Mouse (Mus musculus): ENCODE data around the gene Nfx1. TPM values are rescaled to one million over a fixed set of nuclear protein-coding genes. Genes with fewer than 3 reads are reported as not detected.

Gene Nfx1
- polyA plus RNA-seq, 1 experiment from 2014 or later, result 31.7 TPM

DNA sequence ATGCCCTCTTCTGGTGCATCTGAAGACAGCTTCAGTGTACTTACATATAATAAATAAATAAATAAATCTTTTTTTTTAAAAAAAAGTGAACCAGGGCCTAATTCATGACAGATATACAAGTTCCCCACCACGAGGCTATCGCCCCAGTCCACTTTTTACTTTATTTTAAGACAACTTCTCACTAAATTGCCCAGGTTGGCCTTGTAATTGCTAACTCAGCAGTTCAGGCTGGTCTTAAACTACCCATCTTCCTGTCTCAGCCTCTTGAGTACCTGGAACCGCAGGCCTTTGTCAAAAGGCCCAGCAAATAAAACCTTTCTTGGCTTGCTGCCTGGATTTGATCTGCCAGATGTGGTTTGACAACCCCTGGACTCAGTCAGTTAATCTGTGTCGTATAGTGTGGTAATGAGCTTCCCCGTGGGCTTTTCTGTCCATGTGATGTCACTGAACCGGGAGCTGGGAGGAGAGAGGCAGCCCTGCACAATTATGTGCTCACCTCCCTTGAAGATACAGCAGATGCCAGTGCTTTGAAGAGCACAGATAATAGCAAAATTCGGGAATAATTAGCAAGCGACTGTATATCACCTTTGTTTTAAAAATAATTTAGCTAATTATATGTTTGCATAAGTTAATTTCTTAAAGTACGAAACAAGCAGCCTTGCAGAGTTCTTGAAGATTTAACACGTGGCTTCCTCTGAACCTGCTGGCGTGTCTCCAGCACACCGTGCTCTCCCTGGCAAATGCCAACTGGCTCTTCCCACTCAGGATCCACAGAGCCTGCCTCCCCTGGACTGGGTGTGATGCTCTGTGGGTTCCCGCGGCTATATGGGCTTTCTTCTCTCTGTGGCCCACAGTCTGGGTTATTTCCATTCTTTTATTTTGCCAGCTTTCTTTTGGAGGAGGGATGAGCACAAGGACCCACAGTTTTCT lies 101.1 kb downstream of the Nfx1 start:
- Histone ChIP-seq H3K4me3 (ENCODE audit: low read depth, low read length) (no peak overlapping the region), H3K27me3 (replicated peaks; ENCODE audit: insufficient read depth, low read length) (no peaks in the 10 kb centered on the region), H3K9ac (replicated peaks; ENCODE audit: low read depth) (no peak overlapping the region), H3K4me2 (replicated peaks; ENCODE audit: low read depth, low read length) (no peak overlapping the region), H3K4me1 (ENCODE audit: insufficient read depth, low read depth, low read length) (no peaks in the 10 kb centered on the region), H3K27ac (ENCODE audit: low read length) (no peak overlapping the region), H3K36me3 (ENCODE audit: insufficient read depth, low read length) (no peaks in the 10 kb centered on the region), H3K9me3 (ENCODE audit: low read length) (no peaks in the 10 kb centered on the region)
- TF ChIP-seq EP300 (IDR thresholded peaks at IDR 0.05) (no peak), CTCF (IDR thresholded peaks at IDR 0.05) (no peak)
- DNase-seq (ENCODE audit: low spot score) (no peak), ATAC-seq (no peak)
- WGBS, result 70% methylated on average over 14 of the region's 14 CpGs

- WGBS, result 61% methylated on average over 12 of the region's 12 CpGs
- no peaks in the 10 kb centered on the region for H3K27me3 ChIP-seq (replicated peaks; ENCODE audit: insufficient read depth, low read length)
- no peak for DNase-seq (ENCODE audit: low spot score)
Observed at GRCm38 (mm10) chr4:41073008-41073817, 102.5 kb downstream of the Nfx1 start.

DNA sequence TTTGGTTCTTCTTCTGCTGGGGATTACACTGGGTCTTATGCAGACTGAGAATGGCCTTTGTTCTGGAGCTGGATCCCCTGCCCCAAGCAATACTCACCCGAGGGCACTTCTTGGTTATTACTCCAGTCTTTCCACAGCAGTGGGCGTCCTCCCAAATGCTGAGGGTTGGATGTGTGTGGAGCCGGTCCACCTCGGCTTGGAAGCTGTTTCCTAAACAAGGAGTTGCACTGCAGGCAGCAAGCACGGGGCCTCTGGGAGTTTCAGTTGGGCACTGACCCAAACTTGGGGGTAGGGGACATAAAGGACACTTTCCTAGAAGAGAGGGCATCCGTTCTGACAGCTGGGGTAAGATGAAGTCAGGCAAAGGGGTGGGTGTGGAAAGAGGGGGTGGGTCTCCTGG lies 103.8 kb downstream of the Nfx1 start:
- H3K4me2 ChIP-seq (replicated peaks; ENCODE audit: low read depth, low read length), result no peak overlapping the region
- H3K4me3 ChIP-seq (ENCODE audit: low read depth, low read length), result no peak overlapping the region
- WGBS, result 57% methylated on average over 6 of the region's 6 CpGs

More at GRCm38 (mm10) chr4:41073008-41073817, 102.5 kb downstream of the Nfx1 start:
- H3K4me1 ChIP-seq (ENCODE audit: insufficient read depth, low read depth, low read length), result no peaks in the 10 kb centered on the region
- H3K4me3 ChIP-seq (ENCODE audit: low read depth, low read length), result no peak overlapping the region
- no peaks in the 10 kb centered on the region for H3K9me3 ChIP-seq (ENCODE audit: low read length)
- no peak overlapping the region for H3K4me2 ChIP-seq (replicated peaks; ENCODE audit: low read depth, low read length)
- H3K9ac ChIP-seq (replicated peaks; ENCODE audit: low read depth), result no peak overlapping the region
- no peak overlapping the region for H3K27ac ChIP-seq (ENCODE audit: low read length)
- no peaks in the 10 kb centered on the region for H3K36me3 ChIP-seq (ENCODE audit: insufficient read depth, low read length)
- ATAC-seq, result no peak
- TF ChIP-seq CTCF (IDR thresholded peaks at IDR 0.05) (no peak), EP300 (IDR thresholded peaks at IDR 0.05) (no peak)

More for the DNA sequence above, 103.8 kb downstream of the Nfx1 start:
- ATAC-seq (no peak), DNase-seq (ENCODE audit: low spot score) (no peak)
- Histone ChIP-seq H3K4me1 (ENCODE audit: insufficient read depth, low read depth, low read length) (no peaks in the 10 kb centered on the region), H3K9me3 (ENCODE audit: low read length) (no peaks in the 10 kb centered on the region), H3K27me3 (replicated peaks; ENCODE audit: insufficient read depth, low read length) (no peaks in the 10 kb centered on the region), H3K27ac (ENCODE audit: low read length) (no peak overlapping the region), H3K36me3 (ENCODE audit: insufficient read depth, low read length) (no peaks in the 10 kb centered on the region), H3K9ac (replicated peaks; ENCODE audit: low read depth) (no peak overlapping the region)
- TF ChIP-seq EP300 (IDR thresholded peaks at IDR 0.05) (no peak), CTCF (IDR thresholded peaks at IDR 0.05) (no peak)

Small RNA genes lying within 50 kb of the gene (microRNA-seq; reads per million reads assigned to microRNA genes)
- gene Mir3094, result 2.2 reads per million

Other genes starting within 250 kb of the Nfx1 start
- 285 and 314 TPM in 2 replicates for gene Dnaja1, start 248.8 kb upstream of the Nfx1 start, polyA plus RNA-seq (2015; fragmentation: Nextera tagmentation; extraction: Ambion mirVana)
- gene Smu1, start 213.0 kb upstream of the Nfx1 start, polyA plus RNA-seq (2015; fragmentation: Nextera tagmentation; extraction: Ambion mirVana), result 88.4 and 89.0 TPM in 2 replicates
- gene B4galt1, start 116.9 kb upstream of the Nfx1 start, polyA plus RNA-seq (2015; fragmentation: Nextera tagmentation; extraction: Ambion mirVana), result 82.9 and 89.4 TPM in 2 replicates
- gene Spink4, start 50.9 kb upstream of the Nfx1 start, polyA plus RNA-seq (2015; fragmentation: Nextera tagmentation; extraction: Ambion mirVana), result 3.5 and 4.6 TPM in 2 replicates
- 231 and 234 TPM in 2 replicates for gene Bag1, start 22.6 kb upstream of the Nfx1 start, polyA plus RNA-seq (2015; fragmentation: Nextera tagmentation; extraction: Ambion mirVana)
- gene Chmp5, start 22.5 kb upstream of the Nfx1 start, polyA plus RNA-seq (2015; fragmentation: Nextera tagmentation; extraction: Ambion mirVana), result 150 and 159 TPM in 2 replicates
- 0.10 and 0.24 TPM in 2 replicates for gene Aqp7, start 77.2 kb downstream of the Nfx1 start, polyA plus RNA-seq (2015; fragmentation: Nextera tagmentation; extraction: Ambion mirVana)
- gene Aqp3, start 127.3 kb downstream of the Nfx1 start, polyA plus RNA-seq (2015; fragmentation: Nextera tagmentation; extraction: Ambion mirVana), result 8.7 and 15.3 TPM in 2 replicates
- 5.3 and 6.9 TPM in 2 replicates for gene Nol6, start 153.5 kb downstream of the Nfx1 start, polyA plus RNA-seq (2015; fragmentation: Nextera tagmentation; extraction: Ambion mirVana)
- 77.9 and 81.6 TPM in 2 replicates for gene Ube2r2, start 164.8 kb downstream of the Nfx1 start, polyA plus RNA-seq (2015; fragmentation: Nextera tagmentation; extraction: Ambion mirVana)